Mouse (Mus musculus): ENCODE data around the gene Mapk8ip3.

The Mapk8ip3 gene

GRCm38 (mm10) chr17:24900014-24900413 lies 36.8 kb downstream of the Mapk8ip3 start:
- no peak for DNase-seq

DNA sequence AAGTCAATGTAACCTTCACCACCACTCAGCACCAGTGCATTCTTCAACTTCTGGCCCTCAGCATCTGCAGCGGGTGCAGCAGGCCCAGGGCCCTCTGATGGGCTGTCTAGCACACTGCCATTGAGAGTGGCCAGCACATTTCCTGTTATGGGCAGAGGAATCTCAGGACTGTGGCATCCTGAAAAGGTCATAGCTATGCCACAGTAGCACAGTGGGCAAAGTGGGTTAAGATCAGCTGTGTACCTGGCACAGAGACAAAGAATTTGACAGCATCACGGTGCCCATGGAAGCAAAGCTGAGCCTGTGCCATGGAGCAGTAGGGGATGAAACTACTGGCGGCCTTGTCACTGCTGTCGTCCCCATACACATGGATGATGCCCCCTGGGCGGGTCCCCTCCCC lies 37.6 kb downstream of the Mapk8ip3 start:
- no peak for DNase-seq

GRCm38 (mm10) chr17:24898041-24898854 lies 38.5 kb downstream of the Mapk8ip3 start:
- DNase-seq = no peak

GRCm38 (mm10) chr17:24897600-24897999 lies 39.2 kb downstream of the Mapk8ip3 start:
- no peak for DNase-seq

DNA sequence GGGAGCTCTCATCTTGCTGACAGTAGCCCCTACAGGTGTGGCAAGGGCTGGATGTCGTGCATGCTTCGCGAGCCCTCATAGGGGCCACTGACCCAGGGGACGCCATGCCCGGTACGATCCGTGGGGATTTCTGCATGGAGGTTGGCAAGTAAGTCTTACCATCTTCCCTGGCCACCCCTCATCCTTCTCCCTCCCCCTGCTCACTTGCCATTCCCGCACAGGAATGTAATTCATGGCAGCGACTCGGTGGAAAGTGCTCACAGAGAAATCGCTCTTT lies 39.8 kb downstream of the Mapk8ip3 start:
- DNase-seq = no peak

GRCm38 (mm10) chr17:24896241-24896992 lies 40.4 kb downstream of the Mapk8ip3 start, which contains the start of gene Nme3:
Gene Nme3, plus strand, starts transcription at chr17:24896500.
- DNase-seq = peak; percentile 93

- no peak for DNase-seq
Observed at GRCm38 (mm10) chr17:24895571-24896240, 41.1 kb downstream of the Mapk8ip3 start.

DNA sequence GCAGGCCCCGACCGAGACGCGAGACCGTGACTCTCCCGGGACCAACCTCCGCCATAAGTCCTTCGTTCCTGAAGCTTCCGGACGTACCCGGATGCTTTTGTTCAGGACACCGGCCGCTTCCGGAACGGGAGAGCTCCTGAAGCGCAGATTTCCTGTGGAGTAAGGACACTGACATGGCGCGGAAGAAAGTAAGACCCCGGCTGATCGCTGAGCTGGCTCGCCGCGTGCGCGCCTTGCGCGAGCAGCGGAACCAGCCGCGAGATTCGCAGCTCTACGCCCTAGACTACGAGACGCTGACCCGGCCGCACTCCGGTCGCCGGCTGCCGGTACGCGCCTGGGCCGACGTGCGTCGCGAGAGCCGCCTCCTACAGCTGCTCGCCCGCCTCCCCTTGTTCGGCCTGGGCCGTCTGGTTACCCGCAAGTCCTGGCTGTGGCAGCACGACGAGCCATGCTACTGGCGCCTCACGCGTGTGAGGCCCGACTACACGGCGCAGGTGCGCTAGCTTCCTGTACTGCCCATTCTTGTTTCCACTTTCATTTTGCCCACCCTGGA lies 41.7 kb downstream of the Mapk8ip3 start, which contains the start of the genes Eme2 and Mrps34:
Gene Eme2, minus strand, starts transcription at position 93 of the 553 bp plus-strand sequence.
Gene Mrps34, plus strand, starts transcription at position 122 of the 553 bp plus-strand sequence.
- peak; percentile 84 for DNase-seq

- peak; percentile 38 for DNase-seq
Observed at GRCm38 (mm10) chr17:24894061-24894994, 42.4 kb downstream of the Mapk8ip3 start.

DNA sequence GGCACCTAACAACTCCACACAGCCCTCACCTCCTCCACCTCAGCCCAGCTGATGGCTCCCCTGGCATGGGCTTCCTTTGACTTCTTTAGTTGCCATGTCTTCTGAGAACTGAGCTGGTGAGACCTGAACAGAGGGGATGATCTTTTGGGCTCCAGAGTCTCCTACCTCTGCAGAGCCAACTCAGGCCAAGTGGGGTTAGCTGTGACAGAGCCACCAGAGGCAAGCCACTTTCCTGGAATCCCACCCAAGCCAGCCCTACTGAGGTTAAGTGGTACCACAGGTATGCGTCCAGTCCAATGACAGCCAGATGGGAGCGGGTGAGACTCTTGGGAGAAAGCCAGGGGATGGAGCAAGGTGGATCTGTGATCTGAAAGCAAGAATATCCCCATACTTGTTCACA lies 43.5 kb downstream of the Mapk8ip3 start:
- DNase-seq = no peak

DNA sequence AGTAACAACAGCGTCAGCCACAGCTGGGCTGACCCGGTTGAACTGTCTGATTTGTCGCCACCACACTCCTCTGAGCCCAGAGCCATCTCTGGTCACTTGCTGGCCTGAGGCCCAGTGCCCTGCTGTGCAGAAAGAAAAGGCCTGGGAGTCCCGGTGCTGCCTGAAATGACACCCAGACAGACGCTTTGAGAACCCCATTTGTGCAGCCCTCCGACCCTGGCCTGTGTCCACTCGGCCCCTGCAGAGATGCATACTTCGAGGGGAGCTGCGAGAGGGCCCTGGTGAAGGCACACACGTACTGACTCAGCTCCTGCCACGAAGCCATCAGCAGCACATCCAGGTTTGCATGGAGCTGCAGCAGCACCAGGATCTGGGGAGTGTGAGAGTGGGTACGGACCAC lies 44.0 kb downstream of the Mapk8ip3 start:
- DNase-seq = no peak

GRCm38 (mm10) chr17:24891321-24891720 lies 45.5 kb downstream of the Mapk8ip3 start:
- DNase-seq = no peak

DNA sequence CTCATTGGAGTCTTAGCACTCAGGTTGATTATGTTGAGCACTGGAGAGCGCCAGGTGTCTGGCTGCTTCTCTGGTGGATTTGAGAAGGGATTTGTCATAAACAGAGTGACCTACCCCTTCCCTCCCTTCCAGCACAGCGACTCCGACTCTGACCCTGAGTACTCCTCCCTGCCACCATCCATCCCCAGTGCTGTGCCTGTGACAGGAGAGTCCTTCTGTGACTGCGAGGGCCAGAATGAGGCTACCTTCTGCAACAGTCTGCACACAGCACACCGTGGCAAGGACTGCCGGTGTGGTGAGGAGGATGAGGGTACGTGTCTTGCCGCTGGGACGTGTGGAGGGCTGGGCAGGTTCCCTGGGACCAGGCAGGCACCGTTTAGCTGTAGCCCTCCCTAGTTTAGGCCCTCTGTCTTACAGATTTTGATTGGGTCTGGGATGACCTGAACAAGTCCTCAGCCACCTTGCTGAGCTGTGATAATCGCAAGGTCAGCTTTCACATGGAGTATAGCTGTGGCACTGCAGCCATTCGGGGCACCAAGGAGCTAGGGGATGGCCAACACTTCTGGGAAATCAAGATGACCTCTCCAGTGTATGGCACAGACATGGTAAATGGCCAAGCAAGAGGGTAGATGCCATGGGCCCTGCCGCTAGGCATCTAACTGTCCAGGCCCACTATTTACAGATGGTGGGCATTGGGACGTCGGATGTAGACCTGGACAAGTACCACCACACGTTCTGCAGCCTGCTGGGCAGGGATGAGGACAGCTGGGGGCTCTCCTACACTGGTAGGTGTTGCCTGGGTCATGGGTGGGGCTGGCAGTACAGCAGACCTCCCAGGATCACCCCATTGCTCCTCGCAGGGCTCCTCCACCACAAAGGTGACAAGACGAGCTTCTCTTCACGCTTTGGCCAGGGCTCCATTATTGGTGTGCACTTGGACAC lies 46.4 kb downstream of the Mapk8ip3 start:
- DNase-seq = no peak

GRCm38 (mm10) chr17:24888862-24889261 lies 47.9 kb downstream of the Mapk8ip3 start:
- DNase-seq = no peak

DNA sequence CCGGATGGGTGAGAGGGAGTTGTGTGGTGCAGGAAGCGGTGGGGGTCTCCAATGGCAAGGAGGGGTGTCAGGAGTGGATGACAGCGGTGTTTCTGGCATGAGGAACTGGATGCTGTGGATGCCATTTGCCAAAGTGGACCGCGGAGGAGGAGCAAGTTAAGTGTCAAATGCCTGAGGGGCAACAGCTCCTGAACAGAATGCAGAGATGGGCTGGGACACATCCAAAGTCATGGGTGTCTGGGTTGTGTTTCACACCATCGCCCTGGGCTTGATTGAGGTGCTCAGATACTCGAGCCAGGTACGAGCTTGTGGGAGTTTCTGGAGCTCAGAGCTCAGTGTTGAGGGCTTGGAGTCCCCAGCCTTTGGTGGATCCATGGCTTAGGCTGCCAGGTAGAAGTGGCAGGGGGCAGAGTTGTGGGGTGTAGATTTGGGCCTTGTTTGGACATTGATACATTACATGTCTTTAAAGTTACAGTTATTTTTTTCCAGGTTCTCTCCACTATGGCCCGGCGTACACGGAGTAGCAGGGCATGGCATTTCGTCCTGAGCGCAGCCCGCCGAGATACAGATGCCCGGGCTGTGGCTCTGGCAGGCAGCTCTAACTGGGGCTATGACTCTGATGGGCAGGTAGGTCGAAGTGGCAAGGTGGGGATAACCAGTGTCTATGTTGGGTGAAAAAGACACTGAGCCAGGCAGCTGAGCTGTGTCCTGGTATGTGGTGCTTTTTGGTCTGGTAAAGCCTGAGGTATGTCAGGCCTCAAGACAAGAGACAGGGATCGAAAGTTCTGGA lies 49.3 kb downstream of the Mapk8ip3 start:
- DNase-seq = no peak

GRCm38 (mm10) chr17:24886932-24887271 lies 49.9 kb downstream of the Mapk8ip3 start:
- DNase-seq = no peak

DNA sequence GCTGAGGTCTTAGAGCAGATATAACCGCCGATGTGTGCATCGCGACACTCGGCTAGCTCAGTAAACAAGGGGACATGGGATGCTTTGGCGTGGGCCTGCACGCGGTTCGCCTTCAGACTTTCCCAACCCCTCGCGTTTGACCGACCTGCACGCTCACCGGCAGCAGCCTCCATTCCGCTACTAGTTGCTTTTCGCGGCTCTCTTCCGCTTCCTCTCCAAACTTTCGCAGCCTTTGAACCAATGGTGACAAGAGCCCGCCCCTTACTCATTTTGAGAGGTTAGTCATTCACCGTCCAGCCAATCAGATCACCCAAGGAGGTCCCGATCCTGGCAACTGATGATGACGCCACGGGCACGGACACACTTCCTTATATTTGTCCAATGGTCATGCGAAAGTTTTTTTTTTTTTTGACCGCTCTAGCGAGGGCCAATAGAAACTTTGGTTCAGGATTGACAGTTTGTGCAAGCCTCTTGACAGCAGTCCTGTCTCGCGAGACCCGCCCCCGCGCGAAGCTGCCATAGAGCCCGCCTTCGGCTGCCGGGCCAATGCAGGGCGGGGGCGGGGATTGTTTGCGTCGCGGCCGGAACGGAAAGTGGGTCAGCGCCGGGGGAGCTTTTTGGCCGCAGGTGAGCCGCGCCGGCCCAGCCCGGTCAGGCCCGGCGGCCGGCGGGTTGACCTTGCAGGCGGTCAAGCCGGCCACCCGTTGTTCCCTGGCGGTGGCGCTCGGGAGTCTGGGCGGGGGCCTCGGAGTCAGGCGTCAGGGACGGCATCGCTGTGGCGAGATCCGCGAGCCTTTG lies 50.4 kb downstream of the Mapk8ip3 start, which contains the start of the genes Nubp2 and Spsb3:
Gene Nubp2, minus strand, starts transcription at position 216 of the 798 bp plus-strand sequence.
Gene Spsb3, plus strand, starts transcription at position 510 of the 798 bp plus-strand sequence.
- DNase-seq = peak; percentile 99

DNA sequence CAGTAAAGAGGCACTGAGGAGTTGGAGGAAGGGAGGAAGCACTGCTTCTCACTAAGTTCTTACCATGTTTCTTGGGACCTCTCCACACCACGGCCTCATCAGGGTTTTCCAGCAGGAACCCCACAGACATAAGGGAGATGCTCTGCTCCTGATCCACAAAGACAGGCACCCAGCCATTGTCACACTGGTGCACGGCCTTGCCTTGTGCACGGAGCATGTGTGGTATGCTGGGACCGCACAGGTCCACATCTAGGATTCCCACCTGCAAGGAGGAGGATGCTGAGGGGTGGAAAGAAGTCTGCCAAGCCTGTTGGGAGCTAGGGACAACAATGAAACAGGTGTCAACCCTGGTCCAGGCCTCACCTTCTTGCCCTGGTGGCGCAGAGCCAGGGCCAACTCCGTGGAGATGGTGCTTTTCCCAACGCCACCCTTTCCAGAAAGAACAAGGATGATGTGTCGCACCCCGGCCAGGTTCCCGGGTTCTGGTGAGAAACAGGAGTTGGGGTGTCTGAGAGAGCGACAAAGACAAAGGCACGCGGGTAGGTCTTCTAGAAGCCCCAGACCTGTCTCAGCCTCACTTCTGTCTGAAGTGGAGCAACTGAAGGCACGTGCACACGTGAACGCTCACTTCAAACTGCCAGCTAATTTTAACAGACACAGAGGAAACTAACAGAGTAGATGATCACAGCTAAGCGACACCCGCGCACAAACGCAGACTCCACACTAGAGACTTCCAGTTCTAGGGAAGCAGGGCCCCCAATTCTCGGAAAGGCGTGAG lies 51.2 kb downstream of the Mapk8ip3 start:
- DNase-seq = no peak

Measured in liver (tissue).